Mouse (Mus musculus) erythroblast, embryonic 14.5 days (primary cell): ENCODE measurements around the gene Cmtr1. TPM values are rescaled to one million over a fixed set of nuclear protein-coding genes. Genes with fewer than 3 reads are reported as not detected.
"Not testable (repeated sequence)": the region's sequence is repeated elsewhere in the genome, so short reads cannot be mapped to it uniquely, and the experiment has no call there.

Experiments used
- H3K27me3 ChIP-seq: 2 replicates; pipeline ENCODE4 v1.6.1; 2012; ENCODE audit warnings: inconsistent platforms; ENCODE audit not compliant: control insufficient read depth
- H3K36me3 ChIP-seq: 2 replicates; pipeline ENCODE4 v1.6.1; 2012; ENCODE audit warnings: mild to moderate bottlenecking, inconsistent platforms; ENCODE audit not compliant: control insufficient read depth
- H3K4me1 ChIP-seq: 2 replicates; pipeline ENCODE4 v1.6.1; 2012; ENCODE audit warnings: inconsistent platforms; ENCODE audit not compliant: control insufficient read depth
- H3K4me3 ChIP-seq: replicated peaks from 2 replicates; pipeline ENCODE3; 2012; ENCODE audit warnings: moderate library complexity, mild to moderate bottlenecking, inconsistent platforms
- H3K9me3 ChIP-seq: 2 replicates; pipeline ENCODE4 v1.6.1; 2012; ENCODE audit warnings: low read length, inconsistent platforms, mixed read lengths; ENCODE audit not compliant: control insufficient read depth
- GATA1 ChIP-seq: IDR thresholded peaks from 2 replicates; pipeline ENCODE4 v1.6.1; 2012; ENCODE audit warnings: low read length, inconsistent platforms, mixed read lengths
- TAL1 ChIP-seq: IDR thresholded peaks from 3 replicates; pipeline ENCODE4 v1.6.1; 2012; ENCODE audit warnings: low read length, inconsistent platforms, mixed read lengths
- polyA plus RNA-seq: library from polyadenylated mRNA; stranded (reverse); fragments of >175 nt; gene quantifications from 2 replicates; pipeline ENCODE4 v1.2.3, GENCODE M21; 2012

The Cmtr1 gene
- polyA plus RNA-seq, 1 experiment = 4.5 TPM

DNA sequence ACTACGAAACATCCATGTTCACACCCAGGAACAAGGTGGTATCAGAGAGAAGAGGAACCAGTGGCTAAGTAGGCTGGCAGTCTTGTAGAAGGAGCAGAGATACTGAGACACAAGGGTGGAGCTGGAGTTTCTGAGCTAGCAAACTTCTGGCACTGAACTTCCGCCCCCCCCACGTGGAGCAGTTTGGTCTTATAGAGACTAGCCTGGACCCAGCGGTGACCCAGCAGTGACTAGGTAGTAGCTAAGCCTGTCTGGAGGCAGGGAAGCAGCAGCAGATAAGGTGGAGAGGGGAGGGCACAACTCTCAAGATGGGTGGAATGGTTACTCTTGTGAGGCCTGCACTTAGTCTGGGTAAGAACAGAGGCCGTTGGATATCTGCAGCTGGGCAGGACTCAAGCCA is 48.4 kb downstream of the Cmtr1 start:
- no peaks in the 10 kb centered on the region for H3K9me3 ChIP-seq
- TF ChIP-seq TAL1 = no peak
- TF ChIP-seq GATA1 = no peak
- H3K4me1 ChIP-seq = peaks cover 40% of the 10 kb centered on the region
- no peak overlapping the region for H3K4me3 ChIP-seq
- peaks cover 45% of the 10 kb centered on the region for H3K36me3 ChIP-seq
- no peaks in the 10 kb centered on the region for H3K27me3 ChIP-seq

DNA sequence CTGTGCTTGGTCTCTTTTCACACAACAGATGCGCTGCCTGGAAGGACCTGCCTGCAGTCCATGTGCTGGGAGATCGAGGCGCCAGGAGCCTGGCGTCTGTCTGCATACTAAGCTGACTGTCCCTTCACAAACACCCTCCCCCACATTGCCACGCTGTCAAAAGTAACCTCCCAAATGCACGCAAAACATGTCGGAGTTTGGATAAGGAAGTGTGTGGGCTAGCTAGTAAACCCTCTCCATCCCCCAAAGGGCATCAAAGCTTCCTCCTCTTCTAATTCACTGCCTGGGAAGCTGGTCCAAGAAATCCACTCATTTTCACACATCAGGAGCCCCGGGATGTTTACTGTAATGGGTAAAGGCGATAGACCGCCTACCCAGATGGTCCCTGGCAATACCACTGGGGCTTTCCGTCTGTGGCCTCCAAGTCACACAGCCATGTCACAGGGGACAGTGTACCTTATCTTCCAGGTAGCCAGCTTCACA is 50.2 kb downstream of the Cmtr1 start:
- Histone ChIP-seq H3K4me1 (peaks cover 44% of the 10 kb centered on the region), H3K27me3 (no peaks in the 10 kb centered on the region), H3K36me3 (peaks cover 36% of the 10 kb centered on the region), H3K9me3 (no peaks in the 10 kb centered on the region), H3K4me3 (no peak overlapping the region)
- TF ChIP-seq GATA1 = no peak
- no peak for TF ChIP-seq TAL1

DNA sequence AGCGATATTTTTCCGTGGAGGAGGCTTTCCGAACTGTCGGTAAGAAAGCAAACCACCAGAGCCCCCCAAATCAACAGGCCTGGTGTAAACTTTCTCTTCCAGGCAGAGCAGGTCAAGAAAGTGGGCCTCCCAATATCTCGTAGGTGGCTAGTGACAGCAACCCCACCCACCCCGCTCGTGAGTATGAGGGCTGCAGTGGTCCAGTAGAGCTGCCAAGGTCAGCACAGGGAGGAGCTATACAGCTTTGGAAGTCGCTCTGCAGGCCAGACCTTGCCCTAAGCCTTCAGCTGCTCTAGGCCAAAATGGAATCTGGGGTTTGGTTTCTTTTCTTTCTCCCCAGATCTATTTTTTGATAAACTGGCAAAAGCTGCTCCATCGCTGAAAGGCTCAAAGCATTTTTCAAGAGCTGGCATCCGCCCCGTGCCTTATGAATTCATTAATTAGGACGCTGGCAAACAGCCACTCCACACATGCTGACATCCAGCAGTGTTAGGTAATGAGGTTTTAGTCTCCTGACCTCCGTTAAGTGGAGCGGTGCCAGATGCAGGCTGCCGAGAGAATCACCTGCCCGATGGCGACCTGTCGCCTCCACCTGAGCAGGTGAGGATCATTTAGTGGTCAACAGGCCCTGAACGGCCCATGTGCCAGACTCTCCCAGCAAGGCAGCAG is 50.8 kb downstream of the Cmtr1 start:
- Histone ChIP-seq H3K36me3 (peaks cover 31% of the 10 kb centered on the region), H3K27me3 (no peaks in the 10 kb centered on the region), H3K4me1 (peaks cover 49% of the 10 kb centered on the region)

DNA sequence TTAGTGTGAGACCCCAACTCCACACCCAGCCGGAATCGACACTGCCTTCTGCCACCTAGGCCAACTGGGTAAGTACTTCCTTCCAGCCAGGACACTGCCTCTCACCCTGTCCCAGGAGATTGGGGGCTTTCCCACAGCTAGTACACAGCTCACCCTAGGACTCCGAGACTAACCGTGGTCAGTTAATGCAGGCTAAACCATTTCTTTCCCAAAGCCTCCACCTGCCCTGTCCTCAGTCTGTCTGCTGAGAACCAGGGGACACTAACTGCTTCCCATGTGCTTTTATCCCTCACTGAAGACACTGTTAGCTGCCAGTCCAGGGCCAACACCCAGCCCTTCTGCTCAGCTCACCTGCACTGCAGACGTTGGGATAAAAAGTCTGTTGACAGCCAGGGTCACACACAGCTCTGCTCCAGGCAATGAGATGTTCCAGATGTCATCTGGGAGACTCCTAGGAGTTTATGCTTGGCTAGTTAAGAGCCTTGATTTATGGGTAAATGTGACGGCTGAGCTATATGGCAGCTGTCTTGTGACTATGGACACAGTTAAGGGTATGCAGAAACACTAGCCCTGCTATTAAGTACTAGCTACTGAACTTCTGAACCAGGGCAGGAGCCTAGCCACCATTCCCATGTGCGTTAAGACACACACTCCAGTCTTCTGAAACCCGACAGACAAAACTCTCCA is 51.5 kb downstream of the Cmtr1 start:
- peaks cover 31% of the 10 kb centered on the region for H3K36me3 ChIP-seq
- H3K4me3 ChIP-seq = no peak overlapping the region
- H3K4me1 ChIP-seq = peaks cover 55% of the 10 kb centered on the region
- no peaks in the 10 kb centered on the region for H3K9me3 ChIP-seq
- H3K27me3 ChIP-seq = no peaks in the 10 kb centered on the region
- no peak for TF ChIP-seq GATA1
- TF ChIP-seq TAL1 = no peak

More for the DNA sequence above, 50.8 kb downstream of the Cmtr1 start:
- Histone ChIP-seq H3K9me3 (no peaks in the 10 kb centered on the region), H3K4me3 (no peak overlapping the region)
- TF ChIP-seq TAL1 (no peak), GATA1 (no peak)

DNA sequence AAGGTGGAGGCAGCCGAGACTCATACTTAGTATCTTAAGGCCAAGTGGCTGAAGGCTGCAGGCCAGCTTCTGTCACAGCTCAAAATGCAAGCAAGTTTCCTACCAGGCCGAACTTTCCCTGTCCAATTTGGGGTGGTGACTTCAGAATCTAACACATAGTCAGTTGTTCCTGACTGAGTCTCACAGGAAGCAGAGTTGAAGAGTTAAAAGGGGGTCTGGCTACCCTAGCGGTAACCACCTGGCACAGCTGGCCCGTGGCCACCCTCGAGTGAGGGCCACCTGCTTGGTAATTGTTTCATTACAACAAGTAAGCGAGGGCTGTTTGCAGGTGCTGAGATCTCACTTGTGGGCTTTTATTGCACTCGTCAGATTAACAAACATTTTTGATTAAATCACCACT is 52.2 kb downstream of the Cmtr1 start:
- Histone ChIP-seq H3K36me3 (peaks cover 31% of the 10 kb centered on the region), H3K9me3 (no peaks in the 10 kb centered on the region), H3K27me3 (no peaks in the 10 kb centered on the region), H3K4me1 (peaks cover 61% of the 10 kb centered on the region), H3K4me3 (no peak overlapping the region)
- TF ChIP-seq GATA1 (no peak), TAL1 (no peak)

DNA sequence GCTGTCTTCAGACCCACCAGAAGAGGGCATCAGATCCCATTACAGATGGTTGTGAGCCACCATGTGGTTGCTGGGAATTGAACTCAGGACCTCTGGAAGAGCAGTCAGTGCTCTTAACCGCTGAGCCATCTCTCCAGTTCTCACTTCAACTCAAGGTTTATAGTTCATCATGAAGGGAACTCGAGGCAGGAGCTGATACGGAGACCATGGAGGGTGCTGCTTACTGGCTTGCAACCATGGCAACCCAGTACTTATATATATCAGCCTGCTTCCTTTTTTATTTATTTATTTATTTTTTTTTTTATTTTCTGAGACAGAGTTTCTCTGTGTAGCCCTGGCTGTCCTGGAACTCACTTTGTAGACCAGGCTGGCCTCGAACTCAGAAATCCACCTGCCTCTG is 53.3 kb downstream of the Cmtr1 start:
- H3K27me3 ChIP-seq, H3K9me3 ChIP-seq, H3K4me3 ChIP-seq: not testable (repeated sequence)
- peaks cover 53% of the 10 kb centered on the region for H3K4me1 ChIP-seq
- peaks cover 24% of the 10 kb centered on the region for H3K36me3 ChIP-seq

DNA sequence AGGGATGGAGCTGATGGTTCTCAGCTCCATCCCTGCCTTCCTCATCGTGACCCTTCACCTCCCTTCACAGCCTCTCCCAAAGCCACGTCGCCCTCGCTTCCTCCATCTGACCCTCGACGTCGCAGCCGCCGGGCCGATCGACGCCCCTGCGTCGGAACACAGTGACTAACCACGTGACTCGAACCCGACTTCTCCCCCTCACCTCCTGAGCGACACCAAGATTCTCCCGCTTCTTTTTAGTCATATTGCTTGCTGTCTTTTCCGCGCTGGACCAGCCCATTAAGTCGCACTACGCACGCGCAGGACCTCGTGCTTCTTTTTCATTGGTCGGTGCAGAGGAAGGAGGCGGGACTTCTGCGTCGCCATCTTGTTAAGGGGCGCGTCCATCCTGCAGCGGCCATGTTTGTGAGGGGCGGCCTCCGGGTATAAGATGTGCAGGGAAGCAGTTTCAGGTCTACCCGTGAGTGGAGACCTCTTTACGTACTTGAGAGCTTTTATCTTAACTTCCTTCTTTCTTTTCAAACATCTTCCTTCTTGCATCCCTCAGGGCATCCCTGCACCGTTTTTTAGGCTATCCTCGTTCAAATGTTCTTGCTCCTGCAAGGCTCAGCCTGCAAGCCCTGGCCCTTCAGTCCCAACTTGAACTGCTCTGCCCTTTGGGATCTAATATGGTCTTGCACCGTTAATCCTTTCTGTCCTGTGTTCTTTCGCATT is 56.5 kb downstream of the Cmtr1 start, which contains the start of gene Ccdc167:
TSS of gene Ccdc167 (minus strand) at position 313 of the 714 bp plus-strand sequence.
- Histone ChIP-seq H3K4me3 (peak within 1 kb of the TSS; percentile 84), H3K9me3 (no peaks in the 10 kb centered on the region), H3K27me3 (peaks cover 2% of the 10 kb centered on the region; the same call in 1 of the 2 replicates), H3K36me3 (peaks cover 9% of the 10 kb centered on the region), H3K4me1 (peaks cover 27% of the 10 kb centered on the region)
- no peak for TF ChIP-seq GATA1
- no peak for TF ChIP-seq TAL1

DNA sequence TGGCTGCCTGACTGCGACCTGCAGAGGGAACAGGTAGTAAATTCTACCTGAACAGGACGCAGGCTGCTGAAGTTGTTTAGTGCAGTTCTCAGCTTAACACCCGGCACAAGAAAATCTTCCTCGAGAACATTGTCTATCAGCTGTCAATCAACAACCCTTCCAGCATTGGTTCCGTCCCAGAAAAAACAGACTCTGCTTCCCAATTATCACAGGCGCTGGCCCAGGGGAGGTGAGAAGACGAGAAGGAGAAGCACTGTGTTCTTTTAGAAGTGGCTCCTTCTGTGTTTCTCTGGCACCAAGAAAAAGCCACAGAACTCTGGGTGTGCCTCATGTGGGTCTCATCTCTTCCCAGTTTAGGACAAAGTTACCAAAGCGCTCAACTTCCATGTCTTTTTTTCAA is 58.3 kb downstream of the Cmtr1 start:
- Histone ChIP-seq H3K9me3 (no peaks in the 10 kb centered on the region), H3K4me3 (no peak overlapping the region), H3K4me1 (peaks cover 27% of the 10 kb centered on the region), H3K27me3 (peaks cover 5% of the 10 kb centered on the region; the same call in 1 of the 2 replicates), H3K36me3 (peaks cover 7% of the 10 kb centered on the region)
- no peak for TF ChIP-seq GATA1
- TF ChIP-seq TAL1 = no peak
